Mouse (Mus musculus) limb, embryonic 11.5 days (tissue): ENCODE results near the gene Tmem82. TPM values are rescaled to one million over a fixed set of nuclear protein-coding genes. Genes with fewer than 3 reads are reported as not detected.

Source experiments
- ATAC-seq: fragments of 200-750 bp; cut with Nextera tagmentation; 2 replicates; pipeline ENCODE4 v1.8.0; 2017; ENCODE audit warnings: low read depth; ENCODE audit not compliant: insufficient number of reproducible peaks, low FRiP score, low TSS enrichment
- DNase-seq: peaks from one replicate; pipeline ENCODE4 v3.0.0-alpha.2; 2015; ENCODE audit warnings: low spot score
- H3K27ac ChIP-seq: fragments of 300-500 bp; sonication (generic); replicated peaks from 2 replicates; pipeline ENCODE4 v1.5.1; 2014; ENCODE audit warnings: low read depth, mild to moderate bottlenecking, low read length
- H3K27me3 ChIP-seq: fragments of 300-500 bp; sonication (generic); 2 replicates; pipeline ENCODE4 v1.6.1; 2014; ENCODE audit warnings: mild to moderate bottlenecking, low read length, mixed read lengths; ENCODE audit not compliant: control insufficient read depth, insufficient read depth
- H3K36me3 ChIP-seq: fragments of 300-500 bp; sonication (generic); 2 replicates; pipeline ENCODE4 v1.6.1; 2014; ENCODE audit warnings: mild to moderate bottlenecking, low read length, moderate library complexity, mixed read lengths; ENCODE audit not compliant: control insufficient read depth, insufficient read depth
- H3K4me1 ChIP-seq: fragments of 300-500 bp; sonication (generic); 2 replicates; pipeline ENCODE4 v1.6.1; 2014; ENCODE audit warnings: low read length, mixed read lengths; ENCODE audit not compliant: control insufficient read depth, insufficient read depth
- H3K4me2 ChIP-seq: fragments of 300-500 bp; sonication (generic); 2 replicates; pipeline ENCODE4 v1.6.1; 2014; ENCODE audit warnings: low read depth, mild to moderate bottlenecking, moderate library complexity; ENCODE audit not compliant: severe bottlenecking
- H3K4me3 ChIP-seq: fragments of 300-500 bp; sonication (generic); 2 replicates; pipeline ENCODE4 v1.5.1; 2014; ENCODE audit warnings: low read depth, low read length
- H3K9ac ChIP-seq: fragments of 300-500 bp; sonication (generic); 2 replicates; pipeline ENCODE4 v1.6.1; 2014; ENCODE audit warnings: mild to moderate bottlenecking, low read length
- H3K9me3 ChIP-seq: fragments of 300-500 bp; sonication (generic); 2 replicates; pipeline ENCODE4 v1.6.1; 2016; ENCODE audit warnings: low read length; ENCODE audit not compliant: control insufficient read depth
- WGBS: fragments of 180-500 bp; shearing (Covaris S2); extraction: QIAGEN DNeasy Blood & Tissue Kit; methylation state at CpG from one replicate; pipeline ENCODE4 v1.1.7; 2014; 5-methylcytosine and 5-hydroxymethylcytosine counted together
- polyA plus RNA-seq: library from polyadenylated mRNA; unstranded; fragments of >200 nt; fragmentation: Nextera tagmentation; extraction: Ambion mirVana; gene quantifications from 2 replicates; pipeline ENCODE4 v1.2.1, GENCODE M21; 2014

Tmem82 gene
- 0.27 and 0.60 TPM in 2 replicates for polyA plus RNA-seq

GRCm38 (mm10) chr4:141618565-141619243, at the start of gene Tmem82:
Tmem82 (minus strand) TSS chr4:141618633.
- Histone ChIP-seq H3K27me3 (no peaks in the 10 kb centered on the region), H3K36me3 (no peaks in the 10 kb centered on the region; the same call in 1 of the 2 replicates), H3K4me2 (peak within 1 kb of the TSS; percentile 51), H3K4me1 (peaks cover 9% of the 10 kb centered on the region; the same call in 1 of the 2 replicates), H3K4me3 (peak within 1 kb of the TSS; percentile 20), H3K9me3 (no peaks in the 10 kb centered on the region), H3K9ac (peak within 1 kb of the TSS; percentile 45), H3K27ac (no peak within 1 kb of the TSS)
- peak; percentile 68 for DNase-seq
- ATAC-seq: no peak
- WGBS: 32% methylated on average over 20 of the region's 20 CpGs

DNA sequence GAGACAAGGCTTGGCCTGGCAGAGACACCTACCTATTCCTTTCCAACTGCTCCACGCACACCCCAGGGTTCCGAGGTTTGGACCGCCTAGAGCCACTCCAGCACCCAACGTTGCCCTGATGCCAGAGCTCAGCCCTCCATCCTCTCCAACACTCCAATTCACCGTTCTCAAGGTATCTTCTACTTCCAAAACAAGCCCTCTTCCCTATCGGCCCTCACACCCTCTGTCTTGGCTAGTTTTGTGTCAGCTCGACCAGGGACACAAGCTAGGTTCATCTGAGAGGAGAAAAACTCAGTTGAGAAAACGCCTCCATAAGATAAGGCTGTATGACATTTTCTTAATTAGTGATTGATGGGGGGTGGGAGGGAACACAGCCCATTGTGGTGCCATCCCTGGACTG, 46.4 kb upstream of the Tmem82 start, which contains the start of gene Plekhm2:
Gene Plekhm2 (minus strand): TSS at position 101 of the 400 bp plus-strand sequence.
- ATAC-seq (peak; percentile 50; the same call in 1 of the 2 replicates), DNase-seq (no peak)
- H3K4me1 ChIP-seq: peaks cover 11% of the 10 kb centered on the region
- H3K4me2 ChIP-seq: peak within 1 kb of the TSS; percentile 74
- no peaks in the 10 kb centered on the region for H3K9me3 ChIP-seq
- peak within 1 kb of the TSS; percentile 96 for H3K9ac ChIP-seq
- no peaks in the 10 kb centered on the region for H3K27me3 ChIP-seq
- 0 out of 2 replicates have a peak, but pooled peaks cover under 1% of the 10 kb centered on the region for H3K36me3 ChIP-seq
- WGBS: 75% methylated on average over 8 of the region's 8 CpGs
- no peak within 1 kb of the TSS; the same call in 1 of the 2 replicates for H3K27ac ChIP-seq
- H3K4me3 ChIP-seq: peak within 1 kb of the TSS; percentile 66

DNA sequence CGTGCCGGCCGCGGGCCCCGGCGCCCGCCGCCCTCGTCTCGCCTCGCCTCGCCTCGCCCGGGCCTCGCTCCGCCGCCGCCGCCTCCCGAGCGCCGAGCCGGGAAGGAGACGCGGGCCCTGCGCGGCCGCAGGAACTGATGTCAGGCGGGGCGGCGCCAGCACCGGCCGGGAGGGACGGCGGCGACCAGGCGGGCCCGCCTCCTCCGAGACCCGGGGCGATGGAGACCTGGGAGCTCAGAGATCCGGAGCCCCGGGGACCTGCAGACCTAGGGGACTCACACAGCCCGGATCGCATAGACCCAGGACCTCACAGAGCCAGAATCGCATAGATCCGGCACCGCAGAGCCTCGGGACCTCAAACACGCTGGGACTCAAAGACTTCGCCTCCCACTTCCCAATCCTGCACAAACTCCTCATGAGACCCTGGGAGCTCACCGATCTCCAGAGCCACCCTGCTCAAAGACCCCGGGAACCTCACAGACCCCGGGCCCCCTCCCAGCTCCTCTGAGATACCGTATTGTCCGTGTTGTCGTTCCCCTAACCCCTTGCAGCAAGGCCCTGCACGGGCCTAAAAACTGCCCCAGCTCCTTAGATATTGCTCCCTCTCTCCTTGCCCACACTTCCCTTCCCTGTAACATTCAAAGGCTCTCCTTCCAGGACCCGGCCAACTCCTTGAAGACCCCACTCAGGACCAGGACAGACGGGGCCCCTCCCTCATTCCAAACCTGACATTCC, 45.7 kb upstream of the Tmem82 start:
- Histone ChIP-seq H3K4me1 (peaks cover 11% of the 10 kb centered on the region), H3K4me3 (peak overlapping the region; percentile 66), H3K27ac (no peak overlapping the region; the same call in 1 of the 2 replicates), H3K4me2 (peak overlapping the region; percentile 74), H3K27me3 (no peaks in the 10 kb centered on the region), H3K36me3 (0 out of 2 replicates have a peak, but pooled peaks cover 2% of the 10 kb centered on the region), H3K9me3 (no peaks in the 10 kb centered on the region), H3K9ac (peak overlapping the region; percentile 96)
- WGBS: 1% methylated on average over 41 of the region's 60 CpGs
- no peak; the same call in 1 of the 2 replicates for ATAC-seq
- peak; percentile 74 for DNase-seq

DNA sequence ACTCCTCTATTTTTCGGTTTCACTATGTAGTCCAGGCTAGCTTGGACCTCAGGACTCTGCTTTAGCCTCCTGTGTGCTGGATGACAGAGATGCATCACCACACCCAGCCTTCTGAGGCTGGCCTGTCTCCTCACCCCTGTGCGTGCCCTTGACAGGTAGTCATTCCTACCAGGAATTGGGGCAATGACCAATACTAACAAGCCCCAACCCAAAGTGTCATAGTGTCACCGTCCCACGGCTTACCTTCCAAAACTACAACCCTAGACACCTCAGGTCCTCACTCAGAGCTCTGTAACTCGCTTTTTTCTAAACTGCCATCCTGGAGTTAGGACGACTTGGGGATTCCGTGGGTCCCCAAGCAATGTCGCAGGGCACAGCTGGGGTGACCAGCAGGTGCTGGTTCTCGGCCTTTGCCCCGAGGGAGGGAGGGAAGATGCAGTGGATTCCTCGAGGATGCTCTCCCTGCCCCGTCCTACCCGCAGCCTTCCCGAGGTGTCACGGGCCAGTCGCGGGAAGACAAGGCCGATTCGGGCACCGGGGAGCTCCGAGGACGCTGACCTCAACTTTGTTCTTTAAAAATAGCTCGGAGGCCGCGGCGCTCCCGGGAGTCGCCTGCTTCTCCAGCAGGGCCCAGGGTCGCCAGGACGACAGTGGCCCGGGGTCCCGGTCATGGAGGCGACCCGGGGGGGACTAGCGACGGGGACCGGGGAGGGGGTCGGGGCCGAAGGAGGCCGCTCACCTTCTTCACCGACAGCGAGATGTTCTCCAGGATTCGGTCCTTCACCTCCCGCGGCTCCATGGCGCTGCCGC, 44.9 kb upstream of the Tmem82 start:
- H3K9me3 ChIP-seq: no peaks in the 10 kb centered on the region
- H3K27ac ChIP-seq: no peak overlapping the region
- whole genome bisulfite sequencing: 4% methylated on average over 43 of the region's 47 CpGs
- peak overlapping the region; percentile 74 for H3K4me2 ChIP-seq
- peak overlapping the region; percentile 66 for H3K4me3 ChIP-seq
- peak overlapping the region; percentile 96 for H3K9ac ChIP-seq
- H3K27me3 ChIP-seq: no peaks in the 10 kb centered on the region
- no peak for ATAC-seq
- H3K4me1 ChIP-seq: peaks cover 11% of the 10 kb centered on the region
- 0 out of 2 replicates have a peak, but pooled peaks cover 2% of the 10 kb centered on the region for H3K36me3 ChIP-seq
- peak; percentile 60 for DNase-seq

DNA sequence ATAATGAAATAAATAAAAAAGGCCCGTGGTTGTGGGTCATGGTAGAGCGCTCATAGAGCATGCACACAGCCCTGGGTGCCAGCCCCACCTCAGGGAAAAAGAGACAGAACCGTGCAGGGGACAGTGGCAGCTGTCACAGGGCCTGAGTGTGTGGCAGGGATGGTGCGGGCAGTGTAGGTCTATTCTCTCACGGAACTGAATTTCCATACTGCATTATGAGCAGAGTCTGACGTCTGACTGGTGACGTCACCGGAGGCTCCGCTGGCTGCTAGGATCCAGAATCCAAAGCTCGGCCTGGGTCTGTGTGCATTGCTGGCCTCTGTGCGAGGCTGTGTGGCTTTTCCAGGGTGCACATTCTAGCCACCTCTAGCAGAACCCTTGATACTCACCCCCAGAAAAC, 42.5 kb upstream of the Tmem82 start:
- no peak overlapping the region for H3K4me2 ChIP-seq
- peaks cover 11% of the 10 kb centered on the region for H3K4me1 ChIP-seq
- WGBS: 92% methylated on average over 11 of the region's 11 CpGs
- H3K9me3 ChIP-seq: no peaks in the 10 kb centered on the region
- no peaks in the 10 kb centered on the region for H3K27me3 ChIP-seq
- H3K36me3 ChIP-seq: 0 out of 2 replicates have a peak, but pooled peaks cover 2% of the 10 kb centered on the region
- DNase-seq (no peak), ATAC-seq (no peak)
- no peak overlapping the region for H3K9ac ChIP-seq
- H3K27ac ChIP-seq: no peak overlapping the region
- H3K4me3 ChIP-seq: no peak overlapping the region

GRCm38 (mm10) chr4:141659739-141660138, 41.3 kb upstream of the Tmem82 start:
- no peaks in the 10 kb centered on the region for H3K27me3 ChIP-seq
- H3K4me3 ChIP-seq: no peak overlapping the region
- no peak overlapping the region for H3K4me2 ChIP-seq
- no peak for ATAC-seq
- peaks cover 9% of the 10 kb centered on the region for H3K4me1 ChIP-seq
- H3K9me3 ChIP-seq: no peaks in the 10 kb centered on the region
- 57% methylated on average over 4 of the region's 4 CpGs for WGBS
- H3K36me3 ChIP-seq: 0 out of 2 replicates have a peak, but pooled peaks cover 2% of the 10 kb centered on the region
- H3K27ac ChIP-seq: no peak overlapping the region
- no peak overlapping the region for H3K9ac ChIP-seq
- peak; percentile 37 for DNase-seq

DNA sequence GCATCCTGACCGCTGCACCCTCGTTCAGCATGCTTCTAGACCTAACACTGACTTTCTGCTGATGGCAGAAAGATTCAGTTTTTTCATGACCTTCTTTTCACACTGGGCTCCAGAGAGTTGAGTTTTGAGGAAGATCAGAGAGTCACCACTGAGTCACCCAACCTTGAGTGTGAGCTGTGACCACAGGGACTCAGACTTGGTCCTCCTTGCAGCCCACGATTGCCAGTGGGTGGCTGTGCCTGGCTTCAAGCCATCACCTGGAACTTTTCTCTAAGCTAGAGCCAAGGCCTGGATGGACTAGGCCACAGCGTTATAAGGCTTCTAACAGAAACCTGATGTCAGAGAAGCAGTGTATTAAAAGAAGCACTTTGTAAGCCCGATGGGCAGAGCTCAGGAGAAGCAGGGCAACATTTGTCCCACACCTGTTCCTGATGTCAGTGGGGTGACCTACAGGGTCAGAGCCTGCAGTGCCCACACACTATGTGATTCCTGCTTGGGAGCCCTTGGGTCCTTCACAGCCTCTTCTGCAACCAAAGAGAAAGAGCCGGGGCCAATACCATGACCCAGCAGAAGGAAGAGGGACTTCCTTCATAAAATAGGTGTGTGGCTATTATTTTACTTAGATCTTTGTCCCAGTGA, 40.5 kb upstream of the Tmem82 start:
- Histone ChIP-seq H3K36me3 (0 out of 2 replicates have a peak, but pooled peaks cover 2% of the 10 kb centered on the region), H3K9me3 (no peaks in the 10 kb centered on the region), H3K4me1 (peaks cover 6% of the 10 kb centered on the region; the same call in 1 of the 2 replicates), H3K4me2 (no peak overlapping the region), H3K27me3 (no peaks in the 10 kb centered on the region), H3K27ac (no peak overlapping the region), H3K9ac (no peak overlapping the region), H3K4me3 (no peak overlapping the region)
- ATAC-seq (no peak), DNase-seq (no peak)
- WGBS: 85% methylated on average over 6 of the region's 6 CpGs
